Mouse (Mus musculus): ENCODE measurements around the gene Pars2. TPM values are rescaled to one million over a fixed set of nuclear protein-coding genes. Genes with fewer than 3 reads are reported as not detected.

Pars2 gene
- polyA plus RNA-seq, 1 experiment from 2014 or later = 5.2 TPM

- Histone ChIP-seq H3K4me3 (replicated peaks) (no peak within 1 kb of the TSS), H3K27ac (replicated peaks) (no peak within 1 kb of the TSS), H3K4me2 (peak within 1 kb of the TSS; percentile 30; the same call in 1 of the 2 replicates), H3K9me3 (replicated peaks) (no peaks in the 10 kb centered on the region), H3K9ac (no peak within 1 kb of the TSS), H3K4me1 (replicated peaks) (peaks cover 12% of the 10 kb centered on the region), H3K36me3 (replicated peaks) (no peaks in the 10 kb centered on the region), H3K27me3 (peaks cover 78% of the 10 kb centered on the region)
- no peak for ATAC-seq (ENCODE audit: insufficient read depth)
- 23% methylated on average over 16 of the region's 16 CpGs for WGBS (ENCODE audit: insufficient replicate concordance)
Measured at GRCm38 (mm10) chr4:106622030-106622493, 28.8 kb upstream of the Pars2 start, which contains the start of gene Ttc22. Gene Ttc22 (plus strand): TSS chr4:106622432.

GRCm38 (mm10) chr4:106622712-106623111, 28.2 kb upstream of the Pars2 start:
- no peak overlapping the region for H3K4me3 ChIP-seq (replicated peaks)

GRCm38 (mm10) chr4:106624271-106624670, 26.6 kb upstream of the Pars2 start:
- ATAC-seq (ENCODE audit: insufficient read depth) = no peak
- Histone ChIP-seq H3K36me3 (replicated peaks) (no peaks in the 10 kb centered on the region), H3K9me3 (replicated peaks) (no peaks in the 10 kb centered on the region), H3K4me3 (replicated peaks) (no peak overlapping the region), H3K27me3 (peaks cover 67% of the 10 kb centered on the region), H3K4me2 (no peak overlapping the region), H3K4me1 (replicated peaks) (0 out of 2 replicates have a peak, but pooled peaks cover 7% of the 10 kb centered on the region), H3K27ac (replicated peaks) (no peak overlapping the region), H3K9ac (no peak overlapping the region)
- WGBS (ENCODE audit: insufficient replicate concordance) = 69% methylated on average over 10 of the region's 10 CpGs

More at GRCm38 (mm10) chr4:106622712-106623111, 28.2 kb upstream of the Pars2 start:
- peak overlapping the region; percentile 30; the same call in 1 of the 2 replicates for H3K4me2 ChIP-seq
- no peak overlapping the region for H3K27ac ChIP-seq (replicated peaks)
- WGBS (ENCODE audit: insufficient replicate concordance) = 27% methylated on average over 28 of the region's 28 CpGs
- no peaks in the 10 kb centered on the region for H3K9me3 ChIP-seq (replicated peaks)
- no peak for ATAC-seq (ENCODE audit: insufficient read depth)
- no peaks in the 10 kb centered on the region for H3K36me3 ChIP-seq (replicated peaks)
- peaks cover 5% of the 10 kb centered on the region for H3K4me1 ChIP-seq (replicated peaks)
- peaks cover 78% of the 10 kb centered on the region for H3K27me3 ChIP-seq
- no peak overlapping the region for H3K9ac ChIP-seq

- H3K4me3 ChIP-seq (replicated peaks) = no peak overlapping the region
- ATAC-seq (ENCODE audit: insufficient read depth) = no peak
- WGBS (ENCODE audit: insufficient replicate concordance) = 57% methylated on average over 5 of the region's 5 CpGs
- no peak overlapping the region for H3K9ac ChIP-seq
- H3K36me3 ChIP-seq (replicated peaks) = no peaks in the 10 kb centered on the region
- H3K9me3 ChIP-seq (replicated peaks) = no peaks in the 10 kb centered on the region
- no peak overlapping the region for H3K4me2 ChIP-seq
- H3K27ac ChIP-seq (replicated peaks) = no peak overlapping the region
- 0 out of 2 replicates have a peak, but pooled peaks cover 4% of the 10 kb centered on the region for H3K4me1 ChIP-seq (replicated peaks)
- peaks cover 49% of the 10 kb centered on the region for H3K27me3 ChIP-seq
Measured at GRCm38 (mm10) chr4:106627809-106628208, 23.1 kb upstream of the Pars2 start.

GRCm38 (mm10) chr4:106628650-106629360, 22.1 kb upstream of the Pars2 start:
- Histone ChIP-seq H3K27ac (replicated peaks) (no peak overlapping the region), H3K36me3 (replicated peaks) (no peaks in the 10 kb centered on the region), H3K4me3 (replicated peaks) (no peak overlapping the region), H3K4me2 (no peak overlapping the region), H3K4me1 (replicated peaks) (0 out of 2 replicates have a peak, but pooled peaks cover 4% of the 10 kb centered on the region), H3K9ac (no peak overlapping the region), H3K9me3 (replicated peaks) (no peaks in the 10 kb centered on the region), H3K27me3 (peaks cover 47% of the 10 kb centered on the region)
- ATAC-seq (ENCODE audit: insufficient read depth) = no peak
- 31% methylated on average over 9 of the region's 9 CpGs for WGBS (ENCODE audit: insufficient replicate concordance)

GRCm38 (mm10) chr4:106629374-106629773, 21.5 kb upstream of the Pars2 start:
- Histone ChIP-seq H3K4me2 (no peak overlapping the region), H3K9ac (no peak overlapping the region), H3K36me3 (replicated peaks) (no peaks in the 10 kb centered on the region), H3K9me3 (replicated peaks) (no peaks in the 10 kb centered on the region), H3K4me1 (replicated peaks) (0 out of 2 replicates have a peak, but pooled peaks cover 4% of the 10 kb centered on the region), H3K27me3 (peaks cover 47% of the 10 kb centered on the region), H3K4me3 (replicated peaks) (no peak overlapping the region), H3K27ac (replicated peaks) (no peak overlapping the region)
- WGBS (ENCODE audit: insufficient replicate concordance) = 49% methylated on average over 5 of the region's 5 CpGs
- ATAC-seq (ENCODE audit: insufficient read depth) = no peak

GRCm38 (mm10) chr4:106630333-106631220, 20.3 kb upstream of the Pars2 start:
- Histone ChIP-seq H3K27ac (replicated peaks) (no peak overlapping the region), H3K36me3 (replicated peaks) (no peaks in the 10 kb centered on the region), H3K9ac (no peak overlapping the region), H3K4me2 (no peak overlapping the region), H3K9me3 (replicated peaks) (no peaks in the 10 kb centered on the region), H3K4me1 (replicated peaks) (0 out of 2 replicates have a peak, but pooled peaks cover 4% of the 10 kb centered on the region), H3K4me3 (replicated peaks) (no peak overlapping the region), H3K27me3 (peaks cover 44% of the 10 kb centered on the region)
- ATAC-seq (ENCODE audit: insufficient read depth) = no peak
- 32% methylated on average over 14 of the region's 14 CpGs for WGBS (ENCODE audit: insufficient replicate concordance)

- no peaks in the 10 kb centered on the region for H3K36me3 ChIP-seq (replicated peaks)
- no peak overlapping the region for H3K27ac ChIP-seq (replicated peaks)
- H3K4me1 ChIP-seq (replicated peaks) = 0 out of 2 replicates have a peak, but pooled peaks cover 4% of the 10 kb centered on the region
- ATAC-seq (ENCODE audit: insufficient read depth) = no peak
- H3K9me3 ChIP-seq (replicated peaks) = no peaks in the 10 kb centered on the region
- no peak overlapping the region for H3K9ac ChIP-seq
- no peak overlapping the region for H3K4me3 ChIP-seq (replicated peaks)
- WGBS (ENCODE audit: insufficient replicate concordance) = 47% methylated on average over 1 of the region's 3 CpGs
- no peak overlapping the region for H3K4me2 ChIP-seq
- H3K27me3 ChIP-seq = peaks cover 31% of the 10 kb centered on the region
Measured at GRCm38 (mm10) chr4:106632313-106632712, 18.6 kb upstream of the Pars2 start.

- no peak for ATAC-seq (ENCODE audit: insufficient read depth)
- H3K9ac ChIP-seq = no peak overlapping the region
- WGBS (ENCODE audit: insufficient replicate concordance) = 39% methylated on average over 8 of the region's 8 CpGs
- no peak overlapping the region for H3K4me3 ChIP-seq (replicated peaks)
- no peak overlapping the region for H3K27ac ChIP-seq (replicated peaks)
- H3K4me1 ChIP-seq (replicated peaks) = 0 out of 2 replicates have a peak, but pooled peaks cover 4% of the 10 kb centered on the region
- H3K27me3 ChIP-seq = peaks cover 24% of the 10 kb centered on the region; the same call in 1 of the 2 replicates
- H3K9me3 ChIP-seq (replicated peaks) = no peaks in the 10 kb centered on the region
- no peak overlapping the region for H3K4me2 ChIP-seq
- no peaks in the 10 kb centered on the region for H3K36me3 ChIP-seq (replicated peaks)
Measured at GRCm38 (mm10) chr4:106633281-106634085, 17.4 kb upstream of the Pars2 start.

- Histone ChIP-seq H3K27me3 (peaks cover 24% of the 10 kb centered on the region; the same call in 1 of the 2 replicates), H3K36me3 (replicated peaks) (no peaks in the 10 kb centered on the region), H3K4me3 (replicated peaks) (no peak overlapping the region), H3K4me2 (no peak overlapping the region), H3K9ac (no peak overlapping the region), H3K4me1 (replicated peaks) (no peaks in the 10 kb centered on the region), H3K27ac (replicated peaks) (no peak overlapping the region), H3K9me3 (replicated peaks) (no peaks in the 10 kb centered on the region)
- 38% methylated on average over 9 of the region's 9 CpGs for WGBS (ENCODE audit: insufficient replicate concordance)
- no peak for ATAC-seq (ENCODE audit: insufficient read depth)
Measured at GRCm38 (mm10) chr4:106634086-106634479, 16.8 kb upstream of the Pars2 start.

All from liver, embryonic 15.5 days (tissue).